Mouse (Mus musculus) retina, postnatal 1 day (tissue): ENCODE measurements around the gene Atp6v1g1.

Source experiments
- DNase-seq: peaks from one replicate; pipeline ENCODE4 v3.0.0-alpha.2; 2012

Atp6v1g1 gene

GRCm38 (mm10) chr4:63547799-63548198, 3.2 kb downstream of the Atp6v1g1 start:
- DNase-seq: no peak

- no peak for DNase-seq
Measured at GRCm38 (mm10) chr4:63548491-63548890, 3.9 kb downstream of the Atp6v1g1 start.

DNA sequence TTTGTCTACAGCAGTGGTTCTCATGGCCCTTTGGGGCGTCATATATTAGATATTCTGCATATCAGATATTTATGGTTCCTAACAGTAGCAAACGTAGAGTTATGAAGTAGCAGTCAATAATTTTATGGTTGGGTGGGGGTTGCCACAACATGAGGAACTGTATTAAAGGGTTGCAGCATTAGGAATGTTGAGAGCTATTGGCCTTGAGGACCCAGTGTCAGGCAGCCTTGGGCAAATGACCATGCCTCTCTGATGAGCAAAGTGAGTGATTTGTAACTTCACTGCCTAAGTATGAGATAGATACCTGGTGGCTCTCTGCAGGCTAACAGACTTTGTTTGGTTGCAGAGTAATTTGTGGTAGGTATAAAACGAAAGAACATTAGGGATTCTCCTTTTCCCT, 6.3 kb downstream of the Atp6v1g1 start:
- DNase-seq: no peak

GRCm38 (mm10) chr4:63552865-63553264, 8.3 kb downstream of the Atp6v1g1 start:
- no peak for DNase-seq

DNA sequence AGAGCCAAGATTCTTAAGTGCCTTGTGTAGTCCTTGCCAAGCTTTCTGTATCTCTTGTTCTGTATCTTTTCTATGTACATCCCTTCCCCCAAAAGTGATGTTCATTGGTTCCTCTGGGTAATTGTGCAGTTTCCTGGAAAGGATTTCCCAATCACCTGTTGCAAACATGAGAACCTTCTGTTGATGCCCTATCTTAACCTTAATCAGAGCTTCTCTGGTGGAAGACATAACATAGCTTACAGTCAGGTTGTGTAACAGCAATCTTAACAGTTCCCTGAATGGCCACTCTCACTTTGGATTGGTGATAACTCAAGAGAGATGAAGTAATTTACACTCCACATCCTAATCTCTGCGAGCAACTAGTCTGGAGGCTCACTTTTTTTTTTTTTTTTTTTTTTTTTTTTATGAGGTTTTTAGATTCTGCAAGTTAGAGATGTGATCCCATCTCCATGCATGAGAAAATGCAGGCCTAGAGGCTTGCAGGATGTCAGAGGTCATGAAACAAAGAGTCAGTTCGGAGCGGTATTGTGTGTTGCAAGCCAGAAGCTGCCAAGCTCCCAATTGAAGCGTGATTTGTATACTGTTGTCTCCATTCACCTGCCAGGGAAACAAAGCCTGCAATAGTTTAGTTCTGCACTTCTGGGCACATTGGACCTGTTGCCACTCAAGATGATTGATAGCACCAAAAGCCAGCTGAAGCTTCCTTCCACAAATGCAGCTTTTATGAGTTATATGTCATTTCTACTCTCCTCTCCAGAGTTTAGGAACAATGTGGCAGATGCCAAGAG, 9.4 kb downstream of the Atp6v1g1 start:
- no peak for DNase-seq

GRCm38 (mm10) chr4:63554616-63555015, 10.0 kb downstream of the Atp6v1g1 start:
- no peak for DNase-seq

- DNase-seq: no peak
Measured at GRCm38 (mm10) chr4:63555111-63555510, 10.5 kb downstream of the Atp6v1g1 start.

GRCm38 (mm10) chr4:63556665-63557064, 12.1 kb downstream of the Atp6v1g1 start:
- no peak for DNase-seq

DNA sequence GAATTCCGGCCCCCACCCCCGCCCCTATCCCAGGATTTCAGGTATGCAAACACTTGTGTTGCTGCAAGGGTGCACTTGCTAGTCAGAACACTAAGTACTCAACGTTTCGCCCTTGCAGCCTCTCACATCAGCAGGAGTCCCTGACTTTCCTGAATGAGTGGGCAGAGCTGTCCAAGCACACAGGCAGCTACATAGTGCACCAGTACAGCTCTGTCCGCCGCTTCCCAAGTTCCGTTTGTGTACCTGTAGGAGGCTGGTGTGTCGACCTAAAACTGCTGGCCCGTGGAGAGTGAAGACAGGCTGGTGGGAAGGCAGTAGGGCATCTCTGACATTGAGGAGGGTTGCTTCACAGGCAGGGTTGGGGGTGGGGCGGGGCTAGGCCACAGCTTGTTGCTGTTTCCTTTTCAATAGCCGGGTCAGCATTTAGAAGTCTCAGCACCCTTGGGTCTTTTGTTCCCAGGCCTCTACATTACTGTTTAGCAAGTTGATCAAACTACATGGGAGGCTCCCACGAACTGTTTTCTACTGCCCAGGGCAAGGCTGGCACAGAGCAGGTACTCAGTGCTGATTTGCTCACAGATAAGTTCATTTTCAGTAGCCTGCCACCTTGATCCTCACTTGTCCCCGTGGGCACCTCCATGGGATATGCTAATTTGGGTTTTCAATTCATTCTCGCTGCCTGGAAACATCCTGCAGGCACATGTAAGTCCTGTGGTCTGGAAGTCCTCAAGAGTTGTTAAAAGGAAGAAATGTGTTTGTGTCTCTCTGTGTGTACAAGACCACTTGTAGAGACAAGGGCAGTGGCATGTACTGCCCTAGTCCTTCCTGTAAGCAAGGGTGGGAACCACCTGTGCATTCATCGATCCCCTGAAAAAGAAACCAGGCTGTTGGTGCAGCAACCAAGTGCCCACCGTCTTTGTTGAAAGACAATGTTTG, 12.8 kb downstream of the Atp6v1g1 start:
- DNase-seq: no peak

GRCm38 (mm10) chr4:63558407-63559081, 14.0 kb downstream of the Atp6v1g1 start, which contains the start of gene Tmem268:
Tmem268 (plus strand) TSS chr4:63558781.
- peak; percentile 85 for DNase-seq

GRCm38 (mm10) chr4:63559127-63559697, 14.6 kb downstream of the Atp6v1g1 start:
- DNase-seq: no peak

- peak; percentile 27 for DNase-seq
Measured at GRCm38 (mm10) chr4:63560079-63560478, 15.5 kb downstream of the Atp6v1g1 start.

- DNase-seq: no peak
Measured at GRCm38 (mm10) chr4:63561861-63562675, 17.5 kb downstream of the Atp6v1g1 start.

- DNase-seq: no peak
Measured at GRCm38 (mm10) chr4:63562742-63563141, 18.2 kb downstream of the Atp6v1g1 start.

GRCm38 (mm10) chr4:63567712-63568390, 23.3 kb downstream of the Atp6v1g1 start:
- DNase-seq: no peak

DNA sequence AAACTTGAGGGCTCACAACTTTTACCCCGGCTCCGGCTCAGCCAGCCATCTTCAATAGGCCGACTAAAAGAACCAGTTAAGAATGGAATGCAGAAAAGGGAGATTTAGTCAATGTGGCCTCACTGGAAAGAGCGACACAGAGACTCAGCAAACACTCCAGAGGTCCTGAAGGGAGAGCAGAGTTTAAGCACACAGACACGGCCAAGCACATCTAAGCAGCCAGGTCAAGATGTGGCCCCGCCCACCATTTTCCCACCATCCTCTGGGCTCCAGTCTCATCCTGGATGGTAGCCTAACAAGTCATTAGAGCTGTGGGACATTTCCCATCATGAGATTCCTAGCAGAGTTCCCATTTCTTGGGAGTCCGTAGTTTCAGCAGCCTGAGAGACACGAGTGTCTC, 24.8 kb downstream of the Atp6v1g1 start:
- DNase-seq: no peak

DNA sequence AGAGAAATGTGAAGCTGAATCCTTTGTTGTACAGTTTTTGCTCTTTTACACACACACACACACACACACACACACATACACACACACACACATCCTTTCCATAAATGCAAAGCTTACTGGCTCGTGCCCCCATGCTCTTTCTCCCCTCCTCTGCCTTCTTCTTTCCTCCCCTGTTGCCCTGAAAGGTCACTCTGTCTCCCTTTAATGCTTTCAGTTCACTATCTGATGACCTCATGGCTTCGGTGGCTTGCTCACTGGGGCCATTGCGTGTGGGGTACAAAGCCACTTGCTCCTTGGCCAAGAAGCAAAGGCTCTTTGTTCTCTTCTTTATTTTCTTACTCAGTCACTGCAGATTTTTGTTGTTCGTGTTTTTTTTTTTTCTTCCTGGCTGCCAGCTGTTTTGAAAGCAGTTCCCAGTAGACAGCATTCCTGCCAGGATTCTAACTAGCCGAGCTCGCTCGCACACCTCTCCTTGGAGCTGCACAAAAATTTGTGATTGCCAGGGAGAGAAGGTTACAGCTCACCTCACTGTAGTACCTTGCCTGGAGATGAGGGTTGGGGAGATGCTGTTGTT, 25.7 kb downstream of the Atp6v1g1 start:
- no peak for DNase-seq

DNA sequence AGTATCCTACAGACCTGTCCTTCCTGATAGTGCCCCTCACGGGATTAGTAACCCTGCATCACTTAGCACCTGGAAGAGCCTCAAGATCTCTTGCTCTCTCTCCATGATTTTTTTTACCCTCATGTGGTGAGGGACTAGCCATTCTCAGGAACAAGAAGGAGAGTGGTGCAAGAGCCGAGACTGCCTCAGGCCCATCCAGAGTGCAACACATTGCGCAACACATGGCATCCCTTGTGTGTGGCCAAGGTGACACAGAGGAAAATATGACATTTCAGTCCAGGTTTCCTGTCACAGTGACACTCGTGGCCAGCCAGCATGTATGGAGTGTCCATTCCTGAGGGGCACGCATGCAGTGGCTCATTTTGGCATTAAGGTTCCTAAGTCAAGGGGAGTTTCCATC, 28.0 kb downstream of the Atp6v1g1 start:
- no peak for DNase-seq

DNA sequence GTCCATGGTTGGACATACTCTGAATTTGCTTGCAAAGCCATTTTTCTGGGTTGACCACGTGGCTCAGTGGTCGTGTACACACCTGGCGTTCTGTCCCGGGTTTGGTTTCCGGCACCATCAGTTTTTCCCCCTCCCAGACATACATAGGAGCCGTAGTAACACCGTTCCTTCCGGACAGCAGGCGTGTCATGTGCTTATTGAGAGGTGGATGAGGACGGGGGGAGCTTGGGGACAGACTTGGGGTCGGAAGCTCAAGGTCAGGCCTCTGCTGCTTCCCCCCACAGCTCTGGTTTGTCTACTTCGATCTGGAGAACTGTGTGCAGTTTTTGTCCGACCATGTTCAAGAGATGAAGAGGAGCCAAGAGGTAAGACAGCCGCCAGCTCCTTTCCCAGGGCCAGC, 35.1 kb downstream of the Atp6v1g1 start:
- DNase-seq: no peak

- peak; percentile 58 for DNase-seq
Measured at GRCm38 (mm10) chr4:63580078-63580477, 35.5 kb downstream of the Atp6v1g1 start.

- DNase-seq: no peak
Measured at GRCm38 (mm10) chr4:63582580-63582979, 38.0 kb downstream of the Atp6v1g1 start.
